Mouse (Mus musculus) c-Kit-positive CD71-positive TER-119-negative erythroid progenitor cells, embryonic 14.5 days (primary cell): ENCODE data around the gene Arl14.

Source experiments
- DNase-seq: peaks from one replicate; pipeline ENCODE4 v3.0.0-alpha.2; 2013; ENCODE audit warnings: low read depth

Arl14 gene

DNA sequence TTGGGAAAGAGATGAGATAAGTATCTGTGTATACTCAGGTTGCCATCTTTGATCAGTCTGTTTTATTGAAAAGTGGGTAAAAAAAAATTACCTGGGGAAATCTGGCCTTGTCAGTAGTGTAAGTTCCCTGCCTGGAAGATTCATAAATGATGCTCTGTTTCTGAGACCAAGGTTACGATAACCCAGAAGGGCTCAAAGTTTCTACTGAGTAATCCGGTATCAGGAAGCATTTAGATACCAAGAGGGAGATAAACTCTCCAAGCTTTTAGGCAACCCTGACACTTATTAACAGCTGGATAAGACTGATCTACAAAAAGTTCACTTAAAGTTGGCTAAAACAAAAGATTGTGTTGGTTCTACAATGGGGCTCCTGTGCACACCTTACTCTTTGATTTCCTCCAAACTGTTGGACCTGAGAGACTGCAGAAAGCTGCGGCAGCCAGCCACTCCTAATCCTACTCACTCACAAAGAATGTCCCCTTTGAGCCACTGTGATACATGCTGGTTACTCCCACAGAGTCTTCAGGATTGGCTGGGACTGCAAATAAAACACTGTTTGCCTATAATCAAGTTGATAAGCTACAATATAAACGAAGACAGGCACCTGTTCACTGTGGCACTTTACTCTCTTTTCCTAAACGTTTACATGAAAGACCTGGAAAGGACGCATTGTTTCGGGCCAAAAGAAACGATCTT, at the start of gene Arl14:
Arl14 (plus strand) TSS at position 614 of the 696 bp plus-strand sequence.
- DNase-seq: no peak

- no peak for DNase-seq
Measured at GRCm38 (mm10) chr3:69175229-69175628, 47.0 kb upstream of the Arl14 start.

DNA sequence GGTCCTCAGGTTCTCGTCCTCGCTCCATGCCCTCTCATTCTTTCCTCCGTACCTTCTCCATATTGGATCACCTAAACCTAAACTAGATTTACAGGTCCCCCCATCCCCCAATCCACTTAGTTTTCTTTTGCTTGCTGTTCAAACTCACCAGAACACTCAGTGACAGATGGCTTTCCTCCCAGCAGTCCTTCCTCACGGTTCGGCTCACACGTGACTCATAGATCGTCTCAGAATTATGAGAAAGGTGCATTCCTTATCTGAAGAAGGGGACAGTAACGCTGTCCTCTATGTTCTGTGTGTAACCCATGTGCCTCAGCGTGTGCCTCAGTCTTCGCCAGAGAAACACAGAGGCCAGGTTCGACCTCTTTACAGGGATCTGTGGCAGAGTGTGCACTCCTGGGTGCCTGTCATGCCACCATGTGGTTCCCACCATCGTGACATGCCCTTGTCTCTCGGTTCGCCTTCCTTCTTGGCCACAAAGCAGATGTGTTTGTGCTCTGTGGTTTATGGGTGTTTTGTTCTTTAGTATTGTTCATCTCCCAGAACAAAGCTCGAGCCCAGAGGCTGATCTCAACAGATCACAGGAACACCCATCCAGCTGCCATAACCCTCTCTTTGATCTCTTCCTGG, 44.9 kb upstream of the Arl14 start:
- no peak for DNase-seq

GRCm38 (mm10) chr3:69177914-69178313, 44.3 kb upstream of the Arl14 start:
- DNase-seq: no peak

DNA sequence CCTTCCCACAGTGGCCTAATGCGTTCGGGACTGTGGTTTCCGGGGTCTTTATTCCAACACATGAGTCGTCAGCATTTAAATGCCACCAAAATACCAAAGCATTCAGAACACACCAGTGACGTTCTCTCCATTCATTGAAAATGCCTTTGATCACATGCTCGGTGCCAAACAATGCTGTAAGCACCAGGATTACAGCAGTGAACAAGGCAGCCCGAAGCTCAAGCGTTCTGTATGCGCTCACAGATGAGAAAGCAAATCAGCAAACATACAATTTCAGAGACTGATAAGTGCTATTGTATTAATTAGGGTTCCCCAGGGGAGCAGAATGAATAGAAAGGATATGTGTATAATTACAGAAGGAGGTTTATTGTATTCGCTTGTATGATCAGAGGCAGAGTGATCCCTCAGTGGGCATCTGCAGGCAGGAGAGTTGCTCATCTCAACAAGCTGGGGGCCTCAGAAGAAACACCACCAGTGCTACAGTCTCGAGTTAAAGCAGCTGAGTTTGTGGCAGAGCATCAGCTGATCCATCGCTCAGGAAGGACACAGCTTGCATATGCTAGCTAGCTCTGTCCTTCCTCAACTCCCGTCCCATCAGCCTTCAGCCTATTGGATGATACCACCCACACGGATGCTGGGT, 43.7 kb upstream of the Arl14 start:
- no peak for DNase-seq

DNA sequence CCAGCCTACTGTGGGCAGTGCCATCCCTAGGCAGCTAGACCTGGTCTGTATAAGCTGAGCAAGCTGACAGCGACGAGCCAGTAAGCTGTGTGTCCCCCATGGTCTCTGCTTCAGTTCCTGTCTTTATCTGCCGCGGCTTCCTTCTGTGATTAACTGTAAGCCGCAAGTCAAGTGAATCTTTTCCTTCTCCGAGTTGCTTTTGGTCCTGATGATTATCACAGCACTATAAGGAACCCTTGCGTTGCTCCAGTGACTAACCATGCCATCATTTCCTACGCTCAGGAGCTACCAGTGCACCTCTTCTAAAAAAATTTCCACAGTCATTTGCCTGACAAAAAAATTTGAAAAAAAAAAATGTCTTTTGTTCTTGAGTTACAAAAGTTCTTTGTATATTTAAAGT, 40.7 kb upstream of the Arl14 start:
- DNase-seq: no peak

DNA sequence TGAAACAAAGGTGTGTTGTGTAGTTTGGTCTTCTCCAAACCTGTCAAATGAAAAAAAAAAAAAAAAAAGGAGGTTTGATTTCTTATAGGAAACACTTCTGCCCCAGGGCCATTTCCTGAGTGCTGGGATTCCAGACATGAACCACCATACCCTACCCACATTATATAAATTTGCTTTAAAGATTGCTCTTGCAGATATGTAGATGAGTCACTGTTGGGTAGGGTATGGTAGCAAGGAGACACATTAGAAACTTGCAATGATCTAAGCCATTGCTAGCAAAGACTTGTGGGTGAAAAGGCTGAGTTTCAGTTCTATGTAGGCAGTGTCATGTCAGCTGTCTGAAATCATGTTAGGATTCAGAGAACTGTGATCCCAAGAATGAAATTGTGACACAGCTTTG, 40.0 kb upstream of the Arl14 start:
- DNase-seq: no peak

DNA sequence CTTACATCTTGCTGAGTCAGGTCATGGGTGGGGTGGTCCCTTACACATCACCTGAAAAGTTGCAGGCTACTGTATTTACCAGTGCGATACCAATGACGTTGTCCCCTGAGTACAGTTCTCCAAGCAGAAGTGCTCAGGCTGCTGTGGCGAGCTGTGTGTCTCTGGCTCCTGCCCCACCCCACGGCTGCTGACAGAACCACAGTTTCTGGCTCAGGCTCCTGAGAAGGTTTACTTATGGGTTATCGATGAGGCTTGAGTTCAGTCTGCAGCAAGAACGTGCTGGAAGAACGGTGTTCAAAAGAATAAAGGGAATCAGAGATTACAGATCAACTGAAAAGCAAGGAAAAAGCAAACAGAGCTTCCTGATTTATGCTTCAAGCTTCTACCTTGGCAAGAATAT, 37.0 kb upstream of the Arl14 start:
- DNase-seq: no peak

DNA sequence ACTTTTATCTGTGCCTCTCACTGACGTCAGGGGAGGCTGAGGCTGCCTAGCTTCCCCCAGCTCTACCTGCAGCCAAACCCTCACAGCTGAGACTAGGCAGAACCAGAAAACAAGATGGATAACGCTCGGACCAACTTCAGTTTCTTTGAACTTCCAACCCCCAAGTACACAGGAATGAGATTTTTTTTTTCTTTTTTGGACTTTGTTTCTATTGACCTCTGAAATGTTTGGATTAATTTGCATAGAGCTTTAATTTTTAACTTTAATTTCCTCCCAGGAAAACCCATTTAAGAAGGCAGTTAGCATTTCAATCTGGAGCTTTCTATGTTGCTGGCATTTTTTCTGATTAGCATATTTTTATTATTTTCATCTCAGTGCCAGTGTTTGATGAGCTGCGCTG, 36.2 kb upstream of the Arl14 start:
- DNase-seq: no peak

DNA sequence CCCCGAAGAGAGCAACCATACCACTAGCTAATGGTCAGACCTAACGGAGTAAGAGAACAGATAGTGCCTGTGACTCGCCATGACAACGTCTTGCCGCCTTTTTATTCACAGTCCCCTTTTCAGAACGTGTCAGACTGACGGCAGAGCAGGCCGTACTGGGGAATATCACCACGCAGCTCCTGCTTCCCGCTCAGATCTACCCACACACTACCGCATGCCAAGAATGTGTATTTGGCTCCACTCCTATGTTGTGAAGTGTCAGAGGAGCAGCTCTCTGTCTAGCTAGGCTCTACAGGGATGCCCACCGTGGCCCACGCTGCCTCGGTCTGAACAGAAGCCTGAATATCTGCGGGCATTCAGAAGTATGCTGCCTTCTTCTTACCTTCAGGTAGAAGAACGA, 35.6 kb upstream of the Arl14 start:
- DNase-seq: no peak

GRCm38 (mm10) chr3:69192995-69193394, 29.2 kb upstream of the Arl14 start:
- DNase-seq: no peak

DNA sequence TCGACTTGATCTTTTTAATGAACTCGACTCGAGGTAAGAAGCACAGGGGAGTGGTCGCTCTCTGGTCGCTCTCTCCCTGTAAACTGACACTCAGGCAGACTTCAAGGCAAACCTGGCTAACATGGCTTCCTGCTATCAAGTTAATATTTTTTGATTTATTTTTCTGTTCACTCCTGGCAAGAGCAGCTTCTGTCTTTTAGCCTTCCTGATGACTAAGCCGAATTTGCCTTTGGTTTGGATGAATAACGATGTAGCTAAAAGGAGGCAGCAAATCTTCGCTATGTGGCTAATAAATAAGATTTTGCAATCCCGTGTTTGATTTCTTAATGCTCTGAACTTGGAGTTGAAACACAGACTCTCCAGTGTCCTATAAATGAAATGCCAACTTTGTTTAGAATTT, 27.7 kb upstream of the Arl14 start:
- DNase-seq: no peak

DNA sequence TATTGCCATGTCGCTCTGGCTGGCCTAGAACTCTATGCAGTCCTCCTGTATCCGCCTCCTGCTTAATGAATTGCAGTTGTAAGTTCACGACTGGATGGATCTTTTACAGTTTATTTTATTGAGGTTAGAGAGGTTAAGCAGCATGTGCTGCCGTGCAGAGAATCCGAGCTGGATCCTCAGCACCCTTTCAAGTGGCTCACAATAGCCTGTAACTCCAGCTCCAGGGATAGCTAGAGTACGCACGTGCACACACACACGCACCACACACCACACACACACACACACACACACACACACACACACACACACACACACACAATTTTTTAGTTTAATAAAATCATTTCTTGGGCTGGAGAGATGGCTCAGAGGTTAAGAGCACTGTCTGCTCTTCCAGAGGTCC, 27.0 kb upstream of the Arl14 start:
- DNase-seq: no peak

GRCm38 (mm10) chr3:69198098-69198497, 24.1 kb upstream of the Arl14 start:
- DNase-seq: no peak

DNA sequence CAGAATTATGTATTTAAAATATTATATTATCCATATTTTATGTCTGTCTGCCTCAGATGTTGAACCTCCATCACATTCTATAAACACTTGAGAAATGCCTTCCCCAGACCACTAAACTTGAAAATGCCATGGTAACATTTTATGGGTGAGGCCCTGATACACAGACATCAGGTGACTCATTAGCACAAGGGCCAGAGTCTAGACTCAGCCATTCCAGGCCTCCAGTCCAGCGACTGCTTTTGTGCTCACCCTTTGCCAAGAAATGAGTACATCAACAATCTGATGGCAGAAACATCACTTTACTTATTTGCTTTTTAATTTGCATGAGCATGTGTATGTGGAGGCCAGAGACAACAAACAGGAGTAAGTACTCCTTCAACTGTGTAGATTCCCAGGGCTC, 22.0 kb upstream of the Arl14 start:
- DNase-seq: no peak

GRCm38 (mm10) chr3:69201206-69201605, 21.0 kb upstream of the Arl14 start:
- DNase-seq: no peak

- no peak for DNase-seq
Measured at GRCm38 (mm10) chr3:69202876-69203275, 19.3 kb upstream of the Arl14 start.

- peak; percentile 15 for DNase-seq
Measured at GRCm38 (mm10) chr3:69205266-69206054, 16.8 kb upstream of the Arl14 start.

GRCm38 (mm10) chr3:69206193-69206893, 15.9 kb upstream of the Arl14 start:
- peak; percentile 17 for DNase-seq

DNA sequence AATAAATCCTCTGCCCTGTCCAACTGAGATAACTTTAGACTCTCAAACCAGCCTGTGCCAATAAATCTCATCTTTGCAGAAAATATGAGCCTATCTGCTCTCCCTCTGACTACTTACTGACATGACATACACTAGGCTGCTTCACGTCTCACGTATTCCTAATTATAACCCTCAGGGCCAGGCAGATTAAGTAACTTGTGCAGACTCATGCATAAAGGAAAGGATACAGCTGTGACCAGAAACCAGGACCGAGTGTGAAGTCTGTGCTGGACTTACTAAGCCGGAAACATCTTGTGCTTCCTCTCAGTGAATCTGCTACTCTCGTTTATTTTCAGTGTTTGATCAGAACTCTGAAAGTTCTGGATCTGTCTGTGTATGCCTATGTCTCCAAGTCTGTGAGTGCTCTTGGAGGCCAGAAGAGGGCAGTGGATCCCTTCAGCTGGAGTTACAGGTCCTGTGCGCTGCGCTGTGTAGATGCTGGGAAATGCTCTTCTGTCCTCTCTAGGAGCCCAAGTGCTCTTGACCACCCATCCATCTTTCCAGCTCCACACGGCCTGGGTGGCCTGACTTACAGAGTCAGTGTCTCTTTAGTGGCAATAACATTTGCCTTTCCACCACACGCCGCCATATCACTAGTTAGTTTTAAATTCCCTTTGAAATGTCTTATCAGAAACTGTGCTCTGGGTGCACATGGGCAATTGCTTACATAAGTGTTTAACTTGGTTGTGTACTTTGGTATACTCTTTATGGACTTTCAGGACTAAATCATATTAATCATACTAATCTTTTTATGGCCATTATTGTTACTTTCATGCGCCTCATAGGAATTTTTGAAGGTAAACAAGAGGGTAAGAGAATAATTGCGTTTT, 13.5 kb upstream of the Arl14 start:
- peak; percentile 3 for DNase-seq

GRCm38 (mm10) chr3:69212246-69212645, 10.0 kb upstream of the Arl14 start:
- DNase-seq: no peak
